Mouse (Mus musculus): ENCODE results near the gene Leng1. TPM values are rescaled to one million over a fixed set of nuclear protein-coding genes. Genes with fewer than 3 reads are reported as not detected.
A peak's percentile ranks its signal among the peaks of the same experiment; 100 is the strongest.
"Not testable (repeated sequence)": the region's sequence is repeated elsewhere in the genome, so short reads cannot be mapped to it uniquely, and the experiment has no call there.

Gene Leng1
- polyA plus RNA-seq, 1 experiment from 2014 or later = 14.1 TPM

DNA sequence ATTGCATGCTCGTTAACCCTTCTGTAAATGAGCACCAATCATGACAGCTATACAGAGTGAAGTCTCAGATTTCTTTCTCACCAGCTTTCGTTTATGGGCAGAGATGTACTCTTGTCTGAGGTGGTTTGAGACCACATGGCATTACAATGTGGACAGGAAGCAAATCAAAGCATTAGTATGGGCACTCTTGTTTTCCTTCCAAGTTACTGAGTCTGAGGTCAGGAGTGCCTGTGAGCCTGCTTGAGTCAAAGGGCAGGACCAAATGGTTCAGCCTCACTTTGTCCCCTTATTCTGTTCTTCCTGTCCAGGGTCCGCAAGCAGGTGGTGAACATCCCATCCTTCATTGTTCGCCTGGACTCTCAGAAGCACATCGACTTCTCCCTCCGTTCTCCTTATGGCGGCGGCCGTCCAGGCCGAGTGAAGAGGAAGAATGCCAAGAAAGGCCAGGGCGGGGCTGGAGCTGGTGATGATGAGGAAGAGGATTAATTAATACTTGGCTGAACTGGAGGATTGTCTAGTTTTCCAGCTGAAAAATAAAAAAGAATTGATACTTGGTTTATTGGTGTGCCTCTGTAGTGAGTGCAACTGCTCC lies 40.8 kb upstream of the Leng1 start:
- peak overlapping the region; percentile 80 for H3K4me3 ChIP-seq (ENCODE audit: low read depth, low read length)
- H3K27me3 ChIP-seq (ENCODE audit: control insufficient read depth, insufficient read depth, low read length) = no peaks in the 10 kb centered on the region
- H3K4me2 ChIP-seq (replicated peaks; ENCODE audit: low read depth, low read length) = peak overlapping the region; percentile 88
- peak overlapping the region; percentile 86; the same call in 1 of the 2 replicates for H3K9ac ChIP-seq (replicated peaks; ENCODE audit: low read depth, low read length)
- 51% methylated on average over 11 of the region's 11 CpGs for WGBS
- H3K4me1 ChIP-seq (ENCODE audit: control insufficient read depth, insufficient read depth, low read length) = peaks cover 9% of the 10 kb centered on the region
- 0 out of 2 replicates have a peak overlapping the region, but pooled peaks have one; percentile 52 for H3K27ac ChIP-seq (ENCODE audit: low read length)
- H3K36me3 ChIP-seq (ENCODE audit: control insufficient read depth, insufficient read depth, low read length) = peaks cover 34% of the 10 kb centered on the region
- ATAC-seq (ENCODE audit: insufficient number of reproducible peaks, insufficient read depth, low FRiP score, low read depth) = no peak
- H3K9me3 ChIP-seq (ENCODE audit: control insufficient read depth, low read depth, low read length) = no peaks in the 10 kb centered on the region

- 21% methylated on average over 6 of the region's 6 CpGs for WGBS
- 0 out of 2 replicates have a peak overlapping the region, but pooled peaks have one; percentile 52 for H3K27ac ChIP-seq (ENCODE audit: low read length)
- no peak for ATAC-seq (ENCODE audit: insufficient number of reproducible peaks, insufficient read depth, low FRiP score, low read depth)
Measured at GRCm38 (mm10) chr7:3705911-3706310, 40.3 kb upstream of the Leng1 start.

DNA sequence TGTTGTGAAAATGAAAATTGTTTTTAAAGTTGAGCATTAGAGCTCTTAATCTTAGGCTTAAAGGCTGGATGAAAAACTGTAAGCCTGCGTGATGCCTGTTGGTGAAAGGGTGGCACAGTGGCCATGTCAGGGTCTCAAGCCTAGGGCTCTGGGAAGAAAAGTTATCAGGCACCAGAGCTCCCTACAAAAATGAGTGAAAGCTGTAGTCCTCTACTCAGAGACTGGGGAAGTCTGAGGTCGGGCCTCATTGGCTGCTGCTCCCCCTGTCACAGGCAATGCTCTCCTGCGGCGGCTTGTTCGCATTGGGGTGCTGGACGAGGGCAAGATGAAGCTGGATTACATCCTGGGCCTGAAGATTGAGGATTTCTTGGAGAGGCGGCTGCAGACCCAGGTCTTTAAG lies 39.8 kb upstream of the Leng1 start:
- WGBS = 5% methylated on average over 6 of the region's 7 CpGs
- not testable (repeated sequence) for H3K27me3 ChIP-seq (ENCODE audit: control insufficient read depth, insufficient read depth, low read length); H3K9me3 ChIP-seq (ENCODE audit: control insufficient read depth, low read depth, low read length); H3K4me1 ChIP-seq (ENCODE audit: control insufficient read depth, insufficient read depth, low read length); ATAC-seq (ENCODE audit: insufficient number of reproducible peaks, insufficient read depth, low FRiP score, low read depth)
- Histone ChIP-seq H3K9ac (replicated peaks; ENCODE audit: low read depth, low read length) (peak overlapping the region; percentile 86), H3K27ac (ENCODE audit: low read length) (peak overlapping the region; percentile 95; the same call in 1 of the 2 replicates), H3K36me3 (ENCODE audit: control insufficient read depth, insufficient read depth, low read length) (peaks cover 36% of the 10 kb centered on the region), H3K4me2 (replicated peaks; ENCODE audit: low read depth, low read length) (peak overlapping the region; percentile 88), H3K4me3 (ENCODE audit: low read depth, low read length) (peak overlapping the region; percentile 80)

More at GRCm38 (mm10) chr7:3705911-3706310, 40.3 kb upstream of the Leng1 start:
- Histone ChIP-seq H3K4me3 (ENCODE audit: low read depth, low read length) (peak overlapping the region; percentile 80), H3K4me1 (ENCODE audit: control insufficient read depth, insufficient read depth, low read length) (peaks cover 9% of the 10 kb centered on the region), H3K36me3 (ENCODE audit: control insufficient read depth, insufficient read depth, low read length) (peaks cover 36% of the 10 kb centered on the region), H3K9me3 (ENCODE audit: control insufficient read depth, low read depth, low read length) (no peaks in the 10 kb centered on the region), H3K9ac (replicated peaks; ENCODE audit: low read depth, low read length) (peak overlapping the region; percentile 86), H3K27me3 (ENCODE audit: control insufficient read depth, insufficient read depth, low read length) (no peaks in the 10 kb centered on the region), H3K4me2 (replicated peaks; ENCODE audit: low read depth, low read length) (peak overlapping the region; percentile 88)

- Histone ChIP-seq H3K36me3 (ENCODE audit: control insufficient read depth, insufficient read depth, low read length) (peaks cover 42% of the 10 kb centered on the region), H3K4me2 (replicated peaks; ENCODE audit: low read depth, low read length) (peak overlapping the region; percentile 88), H3K9ac (replicated peaks; ENCODE audit: low read depth, low read length) (peak overlapping the region; percentile 86), H3K4me3 (ENCODE audit: low read depth, low read length) (peak overlapping the region; percentile 80), H3K4me1 (ENCODE audit: control insufficient read depth, insufficient read depth, low read length) (peaks cover 9% of the 10 kb centered on the region), H3K27me3 (ENCODE audit: control insufficient read depth, insufficient read depth, low read length) (no peaks in the 10 kb centered on the region), H3K9me3 (ENCODE audit: control insufficient read depth, low read depth, low read length) (no peaks in the 10 kb centered on the region), H3K27ac (ENCODE audit: low read length) (peak overlapping the region; percentile 95)
- WGBS = under 1% methylated on average over 20 of the region's 20 CpGs
- ATAC-seq (ENCODE audit: insufficient number of reproducible peaks, insufficient read depth, low FRiP score, low read depth) = peak; percentile 10; the same call in 1 of the 2 replicates
Measured at GRCm38 (mm10) chr7:3704475-3704874, 38.8 kb upstream of the Leng1 start.

DNA sequence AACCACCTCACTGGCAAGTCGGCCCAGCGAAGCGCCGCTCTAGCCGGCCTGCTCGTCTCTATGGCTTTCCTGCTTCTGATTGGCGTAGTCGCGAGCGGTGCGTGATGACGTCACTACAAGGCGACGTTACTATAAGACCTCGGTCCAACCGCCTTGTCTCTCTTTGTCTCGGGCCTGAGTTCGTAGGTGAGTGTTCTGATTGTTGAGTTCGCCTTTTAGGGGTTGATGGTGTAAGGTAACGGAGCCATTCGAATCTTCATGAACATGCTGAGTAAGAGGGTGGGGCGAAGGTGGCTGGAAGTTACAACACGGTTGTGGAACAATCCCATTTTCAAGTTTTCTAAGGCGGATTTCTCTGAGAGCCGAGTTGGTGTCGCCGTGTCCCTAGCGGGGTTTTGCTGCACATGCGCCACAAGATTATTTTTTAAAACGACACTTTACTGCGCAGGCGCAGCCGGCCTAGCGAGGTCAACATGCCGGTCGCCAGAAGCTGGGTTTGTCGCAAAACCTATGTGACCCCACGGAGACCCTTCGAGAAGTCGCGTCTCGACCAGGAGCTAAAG lies 38.3 kb upstream of the Leng1 start, which contains the start of gene Rps9:
Gene Rps9 (plus strand): TSS at position 115 of the 563 bp plus-strand sequence.
- peak; percentile 95 for ATAC-seq (ENCODE audit: insufficient number of reproducible peaks, insufficient read depth, low FRiP score, low read depth)
- Histone ChIP-seq H3K9ac (replicated peaks; ENCODE audit: low read depth, low read length) (peak within 1 kb of the TSS; percentile 86), H3K9me3 (ENCODE audit: control insufficient read depth, low read depth, low read length) (no peaks in the 10 kb centered on the region), H3K4me1 (ENCODE audit: control insufficient read depth, insufficient read depth, low read length) (peaks cover 9% of the 10 kb centered on the region), H3K4me2 (replicated peaks; ENCODE audit: low read depth, low read length) (peak within 1 kb of the TSS; percentile 88), H3K4me3 (ENCODE audit: low read depth, low read length) (peak within 1 kb of the TSS; percentile 80), H3K27ac (ENCODE audit: low read length) (peak within 1 kb of the TSS; percentile 95), H3K36me3 (ENCODE audit: control insufficient read depth, insufficient read depth, low read length) (peaks cover 45% of the 10 kb centered on the region), H3K27me3 (ENCODE audit: control insufficient read depth, insufficient read depth, low read length) (no peaks in the 10 kb centered on the region)
- WGBS = 2% methylated on average over 42 of the region's 42 CpGs

GRCm38 (mm10) chr7:3703148-3703878 lies 37.7 kb upstream of the Leng1 start:
- Histone ChIP-seq H3K36me3 (ENCODE audit: control insufficient read depth, insufficient read depth, low read length) (peaks cover 51% of the 10 kb centered on the region), H3K27me3 (ENCODE audit: control insufficient read depth, insufficient read depth, low read length) (no peaks in the 10 kb centered on the region), H3K9me3 (ENCODE audit: control insufficient read depth, low read depth, low read length) (no peaks in the 10 kb centered on the region), H3K4me3 (ENCODE audit: low read depth, low read length) (peak overlapping the region; percentile 80), H3K27ac (ENCODE audit: low read length) (peak overlapping the region; percentile 53; the same call in 1 of the 2 replicates), H3K4me1 (ENCODE audit: control insufficient read depth, insufficient read depth, low read length) (peaks cover 9% of the 10 kb centered on the region), H3K4me2 (replicated peaks; ENCODE audit: low read depth, low read length) (peak overlapping the region; percentile 42), H3K9ac (replicated peaks; ENCODE audit: low read depth, low read length) (peak overlapping the region; percentile 86)
- 21% methylated on average over 6 of the region's 6 CpGs for WGBS
- peak; percentile 24; the same call in 1 of the 2 replicates for ATAC-seq (ENCODE audit: insufficient number of reproducible peaks, insufficient read depth, low FRiP score, low read depth)

GRCm38 (mm10) chr7:3698471-3698870 lies 32.8 kb upstream of the Leng1 start:
- H3K27me3 ChIP-seq (ENCODE audit: control insufficient read depth, insufficient read depth, low read length) = no peaks in the 10 kb centered on the region
- no peak overlapping the region for H3K4me2 ChIP-seq (replicated peaks; ENCODE audit: low read depth, low read length)
- H3K4me1 ChIP-seq (ENCODE audit: control insufficient read depth, insufficient read depth, low read length) = peaks cover 7% of the 10 kb centered on the region; the same call in 1 of the 2 replicates
- H3K4me3 ChIP-seq (ENCODE audit: low read depth, low read length) = no peak overlapping the region
- no peak for ATAC-seq (ENCODE audit: insufficient number of reproducible peaks, insufficient read depth, low FRiP score, low read depth)
- no peak overlapping the region for H3K27ac ChIP-seq (ENCODE audit: low read length)
- H3K36me3 ChIP-seq (ENCODE audit: control insufficient read depth, insufficient read depth, low read length) = peaks cover 39% of the 10 kb centered on the region
- 96% methylated on average over 6 of the region's 6 CpGs for WGBS
- no peak overlapping the region for H3K9ac ChIP-seq (replicated peaks; ENCODE audit: low read depth, low read length)
- H3K9me3 ChIP-seq (ENCODE audit: control insufficient read depth, low read depth, low read length) = no peaks in the 10 kb centered on the region

DNA sequence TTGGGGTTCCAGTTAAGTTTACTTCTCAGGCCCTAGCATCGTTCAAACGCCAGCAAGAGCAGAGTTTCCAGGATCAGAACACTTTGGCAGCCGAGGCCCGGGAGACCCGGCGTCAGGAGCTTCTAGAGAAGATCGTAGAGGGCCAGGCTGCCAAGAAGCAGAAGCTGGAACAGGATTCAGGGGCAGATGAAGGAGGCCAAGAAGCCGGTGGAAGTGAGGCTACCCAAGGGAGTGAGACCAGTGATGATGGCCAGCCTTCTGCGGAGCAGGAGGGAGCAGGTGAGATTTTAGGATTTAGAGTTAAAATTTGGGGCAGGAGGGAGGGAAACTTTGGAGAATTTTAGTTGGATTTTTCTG lies 29.3 kb upstream of the Leng1 start:
- Histone ChIP-seq H3K36me3 (ENCODE audit: control insufficient read depth, insufficient read depth, low read length) (peaks cover 29% of the 10 kb centered on the region), H3K4me2 (replicated peaks; ENCODE audit: low read depth, low read length) (peak overlapping the region; percentile 66), H3K27ac (ENCODE audit: low read length) (peak overlapping the region; percentile 99), H3K4me1 (ENCODE audit: control insufficient read depth, insufficient read depth, low read length) (peaks cover 16% of the 10 kb centered on the region; the same call in 1 of the 2 replicates), H3K9ac (replicated peaks; ENCODE audit: low read depth, low read length) (peak overlapping the region; percentile 81), H3K4me3 (ENCODE audit: low read depth, low read length) (peak overlapping the region; percentile 68)
- 2% methylated on average over 9 of the region's 9 CpGs for WGBS
- ATAC-seq (ENCODE audit: insufficient number of reproducible peaks, insufficient read depth, low FRiP score, low read depth); H3K27me3 ChIP-seq (ENCODE audit: control insufficient read depth, insufficient read depth, low read length); H3K9me3 ChIP-seq (ENCODE audit: control insufficient read depth, low read depth, low read length): not testable (repeated sequence)

Data from stomach, embryonic 14.5 days (tissue).